Mouse (Mus musculus) splenic B cell, adult 2 months (primary cell): ENCODE results near the gene Ambra1.

Source experiments
- DNase-seq: peaks from one replicate; pipeline ENCODE4 v3.0.0-alpha.2; 2011; ENCODE audit warnings: low read depth, low spot score
- H3K27me3 ChIP-seq: 2 replicates; pipeline ENCODE4 v1.6.1; 2012; ENCODE audit warnings: mild to moderate bottlenecking, low read length, moderate library complexity, mixed read lengths; ENCODE audit not compliant: control insufficient read depth, poor library complexity, insufficient read depth, severe bottlenecking
- H3K36me3 ChIP-seq: 2 replicates; pipeline ENCODE4 v1.6.1; 2012; ENCODE audit warnings: mild to moderate bottlenecking, low read length, moderate library complexity, mixed read lengths; ENCODE audit not compliant: control insufficient read depth, poor library complexity, insufficient read depth, severe bottlenecking

Gene Ambra1

GRCm38 (mm10) chr2:91791621-91792020 is 61.7 kb downstream of the Ambra1 start:
- no peaks in the 10 kb centered on the region for H3K36me3 ChIP-seq

DNA sequence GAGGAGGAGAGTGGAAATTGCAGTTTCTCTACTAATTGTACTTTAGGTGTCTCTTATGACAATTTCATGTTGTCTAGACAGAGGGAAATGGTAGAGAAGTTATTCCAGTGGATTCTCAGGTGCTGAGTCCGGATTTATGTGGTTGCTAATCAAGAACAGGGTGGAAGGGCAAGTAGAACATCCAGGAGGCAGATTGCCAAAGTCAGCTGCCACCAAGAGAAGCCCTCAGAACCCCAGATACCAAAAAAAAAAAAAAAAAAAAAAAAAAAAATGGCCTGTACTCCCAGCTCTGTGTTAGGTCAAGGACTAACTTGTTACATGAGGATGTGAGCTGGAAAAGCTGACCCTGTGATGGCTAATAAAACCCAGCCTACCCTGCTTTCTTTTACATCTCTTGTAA is 62.4 kb downstream of the Ambra1 start:
- H3K27me3 ChIP-seq = no peaks in the 10 kb centered on the region
- no peaks in the 10 kb centered on the region for H3K36me3 ChIP-seq
- no peak for DNase-seq

More at GRCm38 (mm10) chr2:91791621-91792020, 61.7 kb downstream of the Ambra1 start:
- DNase-seq = no peak
- no peaks in the 10 kb centered on the region for H3K27me3 ChIP-seq

- Histone ChIP-seq H3K36me3 (no peaks in the 10 kb centered on the region), H3K27me3 (no peaks in the 10 kb centered on the region)
- DNase-seq = no peak
Measured at GRCm38 (mm10) chr2:91794466-91794865, 64.5 kb downstream of the Ambra1 start.

- no peak for DNase-seq
- H3K27me3 ChIP-seq = no peaks in the 10 kb centered on the region
- no peaks in the 10 kb centered on the region for H3K36me3 ChIP-seq
Measured at GRCm38 (mm10) chr2:91795091-91795490, 65.2 kb downstream of the Ambra1 start.

DNA sequence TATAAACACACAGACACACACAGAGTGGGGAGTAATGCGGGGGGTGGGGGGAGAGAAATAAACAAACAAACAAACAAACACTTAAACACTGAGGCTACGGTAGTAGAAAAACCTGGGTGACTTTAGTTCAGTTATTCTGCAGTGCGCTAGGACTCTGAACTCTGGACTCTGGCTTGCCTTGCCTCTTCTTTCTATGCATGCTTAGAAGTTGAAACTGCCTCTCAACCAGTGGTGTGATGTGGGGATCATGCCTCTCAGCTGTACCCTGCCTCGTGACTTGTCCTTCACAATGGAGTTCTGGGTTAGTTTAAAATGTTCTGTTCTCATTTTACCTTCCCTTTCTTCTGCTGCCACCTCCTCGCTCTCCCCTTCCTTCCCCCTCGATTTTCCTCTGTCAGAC is 81.5 kb downstream of the Ambra1 start:
- no peaks in the 10 kb centered on the region; the same call in 1 of the 2 replicates for H3K27me3 ChIP-seq
- no peak for DNase-seq
- peaks cover 7% of the 10 kb centered on the region for H3K36me3 ChIP-seq

DNA sequence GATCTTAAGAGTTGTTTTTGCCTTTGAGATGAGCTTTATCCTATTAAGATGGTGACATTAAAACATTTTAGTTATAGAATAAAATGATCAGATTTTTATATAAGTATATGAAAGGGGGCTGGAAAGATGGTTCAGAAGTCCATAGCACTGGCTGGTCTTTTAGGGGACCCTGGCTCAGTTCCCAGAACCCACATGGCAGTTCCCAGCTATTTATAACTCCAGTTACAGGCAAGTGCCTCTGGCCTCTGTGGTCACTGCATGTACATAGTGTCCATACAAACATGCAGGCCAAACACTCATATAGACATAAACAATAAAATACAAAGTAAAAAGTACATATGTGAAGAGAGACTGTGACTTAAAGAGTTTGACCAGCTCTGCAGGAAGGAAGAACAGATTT is 86.8 kb downstream of the Ambra1 start:
- 0 out of 2 replicates have a peak, but pooled peaks cover 6% of the 10 kb centered on the region for H3K36me3 ChIP-seq

DNA sequence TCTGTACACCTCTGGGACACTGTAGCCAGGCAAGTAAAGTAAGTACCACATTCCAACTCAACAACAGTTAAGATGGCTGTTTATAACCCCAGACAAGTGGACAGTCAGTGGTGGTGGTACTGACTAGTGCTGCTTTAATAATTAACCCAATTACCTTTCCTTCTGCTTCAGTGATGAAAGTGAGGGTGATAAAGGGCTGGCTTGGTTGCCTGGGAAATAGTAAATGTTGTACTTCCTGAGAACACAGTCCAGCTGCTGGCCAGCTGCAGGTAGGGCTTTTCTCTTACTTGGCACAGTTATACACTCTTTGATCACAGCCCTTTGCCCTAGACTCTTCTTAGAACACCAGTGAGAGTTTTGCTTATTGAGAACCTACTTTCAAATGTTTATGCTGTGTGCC is 102.3 kb downstream of the Ambra1 start:
- H3K27me3 ChIP-seq = no peaks in the 10 kb centered on the region
- H3K36me3 ChIP-seq = no peaks in the 10 kb centered on the region
- DNase-seq = no peak

More for the DNA sequence above, 86.8 kb downstream of the Ambra1 start:
- DNase-seq = no peak
- no peaks in the 10 kb centered on the region; the same call in 1 of the 2 replicates for H3K27me3 ChIP-seq

- Histone ChIP-seq H3K27me3 (no peaks in the 10 kb centered on the region), H3K36me3 (no peaks in the 10 kb centered on the region)
- DNase-seq = no peak
Measured at GRCm38 (mm10) chr2:91834272-91834671, 104.3 kb downstream of the Ambra1 start.

DNA sequence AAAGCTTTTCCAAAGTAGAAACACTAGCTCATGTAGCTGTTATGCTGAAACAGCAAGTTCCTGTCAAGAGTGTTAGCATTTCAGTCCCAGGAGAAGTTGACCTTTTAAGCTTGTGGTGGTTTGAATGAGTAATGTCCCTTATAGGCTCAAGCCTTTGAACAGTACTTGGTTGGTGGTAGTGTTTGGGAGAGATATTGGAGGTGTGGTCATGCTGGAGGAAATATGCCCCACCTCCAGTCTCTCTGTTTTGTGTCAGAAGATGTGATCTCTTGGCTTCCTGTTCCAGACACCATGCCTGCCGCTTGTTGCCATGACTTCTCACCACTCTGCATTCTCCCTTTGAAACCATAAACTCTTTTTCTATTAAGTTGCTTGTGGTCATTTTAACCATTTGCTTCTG is 105.1 kb downstream of the Ambra1 start:
- no peak for DNase-seq
- H3K27me3 ChIP-seq = no peaks in the 10 kb centered on the region

GRCm38 (mm10) chr2:91835631-91836030 is 105.7 kb downstream of the Ambra1 start:
- Histone ChIP-seq H3K27me3 (no peaks in the 10 kb centered on the region), H3K36me3 (no peaks in the 10 kb centered on the region)
- no peak for DNase-seq

More for the DNA sequence above, 105.1 kb downstream of the Ambra1 start:
- H3K36me3 ChIP-seq = no peaks in the 10 kb centered on the region

DNA sequence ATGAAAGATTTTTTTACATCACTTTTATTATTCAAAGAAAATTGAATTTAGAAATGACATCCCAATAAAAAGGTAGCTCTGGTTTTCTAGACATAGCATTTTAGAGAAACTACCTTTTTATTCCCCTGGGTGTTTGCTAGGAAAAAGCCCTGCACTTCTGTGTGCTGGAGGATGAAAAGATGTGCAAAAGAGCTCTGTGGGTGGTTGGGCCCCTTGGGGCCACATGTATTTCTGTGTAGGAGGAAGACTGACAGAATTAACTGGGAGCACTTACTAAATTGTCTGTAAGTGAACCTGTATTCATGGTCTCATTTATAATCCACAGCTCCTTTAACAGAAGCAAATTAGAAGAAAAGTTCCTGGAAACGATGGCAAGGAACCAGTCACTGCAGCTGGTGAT is 114.2 kb downstream of the Ambra1 start:
- peak; percentile 52 for DNase-seq
- Histone ChIP-seq H3K36me3 (no peaks in the 10 kb centered on the region), H3K27me3 (no peaks in the 10 kb centered on the region)

DNA sequence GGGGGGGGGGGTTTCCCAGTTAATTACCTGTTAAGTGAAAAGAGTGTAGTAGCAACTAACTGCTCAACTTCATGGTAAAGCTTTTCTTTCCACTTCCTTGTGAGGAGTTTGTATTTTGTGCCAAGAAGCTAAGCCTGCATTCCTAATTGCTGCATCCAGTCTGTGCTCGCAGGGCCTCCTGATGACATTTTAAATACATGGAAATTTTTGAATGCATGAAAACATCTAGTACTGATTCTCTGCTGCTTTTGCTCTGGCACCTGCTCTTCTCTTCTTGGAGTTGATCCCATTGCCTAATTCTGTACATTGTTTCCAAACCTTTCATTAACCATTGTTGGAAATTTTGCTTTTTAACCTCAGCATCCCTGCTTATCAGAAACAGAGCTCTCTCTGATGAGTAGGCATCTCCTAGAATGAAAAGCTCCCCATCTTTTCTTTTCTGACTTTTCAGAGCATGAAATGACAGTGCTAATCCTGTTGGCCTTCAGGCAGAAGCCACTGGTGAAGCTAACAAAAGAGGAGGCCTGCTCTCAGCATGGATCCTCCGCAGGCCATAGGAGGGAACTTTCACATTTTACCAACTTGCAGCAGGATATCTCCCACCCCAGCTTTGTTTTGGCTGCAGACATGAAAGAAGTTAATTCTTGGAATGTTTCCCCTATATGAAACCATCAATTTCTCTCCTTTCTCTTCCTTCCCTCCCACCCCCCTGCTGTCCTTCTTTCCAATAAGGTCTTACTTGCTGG is 122.7 kb downstream of the Ambra1 start:
- Histone ChIP-seq H3K36me3 (peaks cover 2% of the 10 kb centered on the region; the same call in 1 of the 2 replicates), H3K27me3 (no peaks in the 10 kb centered on the region)
- no peak for DNase-seq

DNA sequence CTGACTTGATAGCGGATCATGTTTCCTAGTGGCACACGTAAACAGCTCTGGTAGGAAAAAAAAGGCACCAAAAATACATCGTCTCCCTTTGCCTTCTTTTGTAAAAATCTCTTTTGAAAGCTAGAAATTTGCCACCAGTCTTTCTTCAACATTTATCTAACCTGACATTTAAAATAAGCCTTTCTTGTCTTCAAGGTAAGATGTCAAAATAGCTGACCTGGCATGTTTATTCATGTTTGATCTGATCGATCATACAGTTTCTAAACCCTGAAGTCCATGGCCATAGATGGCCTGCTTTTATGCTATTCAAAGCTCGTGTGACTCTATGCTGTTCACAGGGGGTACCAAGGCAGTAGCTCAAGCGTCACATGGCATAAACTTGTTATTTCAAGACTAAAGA is 124.6 kb downstream of the Ambra1 start:
- H3K27me3 ChIP-seq = no peaks in the 10 kb centered on the region
- H3K36me3 ChIP-seq = peaks cover 2% of the 10 kb centered on the region; the same call in 1 of the 2 replicates
- no peak for DNase-seq

DNA sequence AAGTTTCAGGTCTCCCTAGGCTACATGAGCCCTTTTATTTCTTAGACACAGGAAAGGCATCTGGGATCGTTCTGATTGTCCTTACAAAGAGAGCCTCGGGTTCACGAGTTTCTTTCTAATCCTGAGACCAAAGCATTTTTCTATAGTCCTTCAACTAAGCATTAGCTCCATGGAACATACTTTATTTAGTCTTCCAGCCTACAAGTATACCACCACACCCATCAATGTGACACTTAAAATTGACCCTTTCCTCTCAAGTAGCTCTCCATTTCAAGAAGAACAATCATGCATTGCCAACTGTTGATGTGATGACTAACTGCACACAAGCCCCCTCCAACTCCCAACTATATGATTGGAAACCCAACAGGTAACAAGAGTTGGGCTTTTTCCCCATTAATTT is 127.0 kb downstream of the Ambra1 start:
- Histone ChIP-seq H3K27me3 (no peaks in the 10 kb centered on the region), H3K36me3 (peaks cover 2% of the 10 kb centered on the region; the same call in 1 of the 2 replicates)
- no peak for DNase-seq

DNA sequence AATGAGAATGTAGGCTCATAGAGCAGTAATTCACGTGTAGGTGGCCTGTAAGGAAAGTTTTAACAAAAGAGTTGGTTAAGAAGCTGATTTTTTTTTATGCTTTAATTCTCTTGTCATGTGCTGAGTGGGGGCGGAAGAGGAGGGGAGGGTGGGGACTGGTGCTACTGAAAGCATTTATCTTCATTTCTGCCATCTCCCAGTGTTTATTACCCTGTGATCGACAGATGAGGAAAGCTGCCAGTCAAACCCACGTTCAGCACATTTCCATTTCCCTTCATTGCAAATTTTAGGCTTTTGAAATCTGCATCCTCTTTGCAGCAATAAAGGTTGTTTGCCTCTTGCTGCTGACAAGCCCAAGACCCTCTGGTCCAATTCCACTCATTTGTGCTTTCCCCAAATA is 129.5 kb downstream of the Ambra1 start:
- Histone ChIP-seq H3K27me3 (no peaks in the 10 kb centered on the region), H3K36me3 (no peaks in the 10 kb centered on the region)
- DNase-seq = no peak

- DNase-seq = no peak
- H3K27me3 ChIP-seq = no peaks in the 10 kb centered on the region
- no peaks in the 10 kb centered on the region for H3K36me3 ChIP-seq
Measured at GRCm38 (mm10) chr2:91870754-91871153, 140.8 kb downstream of the Ambra1 start.
